Mouse (Mus musculus) liver, embryonic 14.5 days (tissue): ENCODE results near the gene Pds5b. TPM values are rescaled to one million over a fixed set of nuclear protein-coding genes. Genes with fewer than 3 reads are reported as not detected.
"Not testable (repeated sequence)": the region's sequence is repeated elsewhere in the genome, so short reads cannot be mapped to it uniquely, and the experiment has no call there.

Experiments used
- ATAC-seq: fragments of 200-750 bp; cut with Nextera tagmentation; 2 replicates; pipeline ENCODE4 v1.8.0; 2017; ENCODE audit warnings: moderate number of reproducible peaks, mild to moderate bottlenecking, moderate library complexity; ENCODE audit not compliant: insufficient read depth
- DNase-seq, 3 experiments: peaks; one replicate each; pipeline ENCODE4 v3.0.0-alpha.2; 2012 to 2013; ENCODE audit warnings: low read depth in 3 of 3, low spot score in 3 of 3
- H3K27ac ChIP-seq: fragments of 300-500 bp; sonication (generic); 2 replicates; pipeline ENCODE4 v1.5.1; 2014; ENCODE audit warnings: moderate library complexity, mild to moderate bottlenecking, control low read depth, inconsistent platforms
- H3K27me3 ChIP-seq: fragments of 300-500 bp; sonication (generic); 2 replicates; pipeline ENCODE4 v1.6.1; 2014; ENCODE audit warnings: mild to moderate bottlenecking, low read length, moderate library complexity; ENCODE audit not compliant: control insufficient read depth, insufficient read depth
- H3K36me3 ChIP-seq: fragments of 300-500 bp; sonication (generic); replicated peaks from 2 replicates; pipeline ENCODE4 v1.6.1; 2014; ENCODE audit warnings: low read depth; ENCODE audit not compliant: control insufficient read depth, insufficient read depth
- H3K4me1 ChIP-seq, 2 experiments: fragments of 200-500 bp in 1 of 2; fragments of 300-500 bp in 1 of 2; sonication (generic) in 1 of 2; replicated peaks; 2 replicates each; pipeline ENCODE4 v1.6.1; 2012 to 2014; ENCODE audit warnings: antibody characterized with exemption in 1 of 2, inconsistent platforms in 1 of 2, low read length in 1 of 2; ENCODE audit not compliant: control insufficient read depth in 2 of 2, insufficient read depth in 2 of 2
- H3K4me2 ChIP-seq: fragments of 300-500 bp; sonication (generic); 2 replicates; pipeline ENCODE4 v1.6.1; 2014; ENCODE audit warnings: low read depth, mild to moderate bottlenecking, control low read depth, moderate library complexity
- H3K4me3 ChIP-seq, 2 experiments: fragments of 200-500 bp in 1 of 2; fragments of 300-500 bp in 1 of 2; sonication (generic) in 1 of 2; 2 replicates each; pipeline ENCODE4 v1.5.1; 2012 to 2014; ENCODE audit warnings: low read depth in 2 of 2, low read length in 2 of 2, mild to moderate bottlenecking in 2 of 2, control low read depth in 1 of 2, inconsistent platforms in 1 of 2, moderate library complexity in 1 of 2; ENCODE audit not compliant: insufficient read depth in 1 of 2
- H3K9ac ChIP-seq: fragments of 300-500 bp; sonication (generic); replicated peaks from 2 replicates; pipeline ENCODE4 v1.6.1; 2014; ENCODE audit warnings: mild to moderate bottlenecking, control low read depth, moderate library complexity
- H3K9me3 ChIP-seq: fragments of 300-500 bp; sonication (generic); 2 replicates; pipeline ENCODE4 v1.6.1; 2016; ENCODE audit warnings: low read length, mixed read lengths; ENCODE audit not compliant: control insufficient read depth
- CTCF ChIP-seq: IDR thresholded peaks from 2 replicates; pipeline ENCODE4 v1.5.1; 2016; ENCODE audit warnings: antibody characterized with exemption, low read depth, control low read depth
- EP300 ChIP-seq: IDR thresholded peaks from 2 replicates; pipeline ENCODE4 v1.6.1; 2016; ENCODE audit warnings: antibody characterized with exemption, low read depth
- WGBS: fragments of 180-500 bp; shearing (Covaris S2); extraction: QIAGEN DNeasy Blood & Tissue Kit; methylation state at CpG from one replicate; pipeline ENCODE4 v1.1.7; 2014; ENCODE audit not compliant: insufficient replicate concordance; 5-methylcytosine and 5-hydroxymethylcytosine counted together
- polyA plus RNA-seq, 2 experiments: library from polyadenylated mRNA; depleted of rRNA in 1 of 2; stranded (reverse) in 1 of 2; unstranded in 1 of 2; fragments of >200 nt; fragmentation: Nextera tagmentation in 1 of 2; extraction: Ambion mirVana in 1 of 2; gene quantifications; 2 replicates each; pipeline versions ENCODE4 v1.2.1 to v1.2.3; 2012 to 2014

Pds5b gene
- polyA plus RNA-seq, 2 experiments, result 7.0 to 11.0 TPM

DNA sequence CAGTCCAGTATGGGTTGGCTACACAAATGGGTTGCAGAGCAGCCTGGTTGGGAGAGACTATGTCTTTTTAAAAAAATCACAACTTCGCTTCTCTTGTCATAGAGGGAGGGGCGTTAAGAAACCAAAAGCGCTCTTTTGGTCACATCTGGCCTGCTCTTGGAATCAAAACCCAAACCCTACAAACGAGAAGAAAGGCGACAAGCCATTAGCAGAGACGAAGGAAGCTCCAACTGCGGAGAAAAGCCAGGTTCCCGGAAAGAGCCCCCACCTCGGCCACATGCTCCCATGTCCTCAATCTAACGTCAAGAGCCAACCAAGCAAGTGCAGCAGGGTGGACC is 8.8 kb upstream of the Pds5b start:
- H3K36me3 ChIP-seq, result peaks cover 19% of the 10 kb centered on the region
- 0% methylated on average over 10 of the region's 10 CpGs for WGBS
- H3K9me3 ChIP-seq, result no peaks in the 10 kb centered on the region
- peak overlapping the region; percentile 74 for H3K27ac ChIP-seq
- DNase-seq (no peak), ATAC-seq (no peak)
- peak overlapping the region; percentile 94 for H3K4me2 ChIP-seq
- peak overlapping the region; percentile 90 to 95 for H3K4me3 ChIP-seq
- peak overlapping the region; percentile 78 for H3K9ac ChIP-seq
- no peaks in the 10 kb centered on the region for H3K27me3 ChIP-seq
- H3K4me1 ChIP-seq, result peaks cover 0 to 8% of the 10 kb centered on the region in 2 experiments; a peak in 3 of 4 replicates
- TF ChIP-seq EP300 (no peak), CTCF (no peak)

DNA sequence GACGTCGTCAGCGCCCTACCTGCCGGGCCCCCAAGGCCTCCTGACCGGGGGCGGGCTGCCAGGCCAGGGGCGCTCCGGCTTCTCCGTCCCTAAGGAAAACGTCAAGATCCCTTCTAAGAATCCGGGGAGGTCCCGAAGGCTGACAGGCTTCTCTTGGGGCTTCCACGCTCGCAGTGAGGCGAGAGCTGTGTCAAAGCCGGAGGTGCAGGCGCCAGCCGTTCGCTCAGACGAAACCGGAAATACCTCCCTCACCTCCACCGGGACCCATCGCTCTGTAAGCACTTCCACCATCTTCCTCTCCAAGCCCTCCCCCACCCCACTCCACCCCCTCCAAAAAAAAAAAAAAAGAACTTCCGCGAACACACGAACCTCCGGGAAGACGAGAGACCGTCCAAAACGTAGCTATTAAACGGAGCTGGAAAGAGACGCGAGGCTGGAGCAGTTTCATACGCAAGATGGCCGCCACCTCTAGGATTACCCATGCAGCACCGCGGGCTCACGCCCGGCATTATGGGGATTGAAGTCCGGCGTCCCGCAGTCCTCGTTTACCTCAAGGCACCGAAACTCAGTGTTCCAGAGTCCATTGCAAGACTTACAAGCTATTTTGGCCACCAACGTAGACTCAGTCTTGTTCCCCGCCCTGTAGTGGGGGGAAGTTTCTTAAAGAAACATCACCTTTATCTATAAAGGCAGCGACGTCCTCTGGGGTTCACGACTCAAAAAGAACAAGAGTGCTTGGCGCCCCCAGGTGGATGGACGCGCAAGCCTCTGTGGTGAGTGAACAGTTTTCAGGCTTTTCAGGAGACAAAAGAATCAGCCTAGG is 8.2 kb upstream of the Pds5b start:
- WGBS, result under 1% methylated on average over 52 of the region's 52 CpGs
- peak overlapping the region; percentile 90 to 95 for H3K4me3 ChIP-seq
- peaks cover 0 to 7% of the 10 kb centered on the region in 2 experiments; a peak in 3 of 4 replicates for H3K4me1 ChIP-seq
- no peaks in the 10 kb centered on the region for H3K27me3 ChIP-seq
- H3K27ac ChIP-seq, result peak overlapping the region; percentile 74
- TF ChIP-seq EP300, result no peak
- TF ChIP-seq CTCF, result peak; percentile 94
- peak overlapping the region; percentile 78 for H3K9ac ChIP-seq
- H3K4me2 ChIP-seq, result peak overlapping the region; percentile 94
- DNase-seq (peak; percentile 95 to 97 (median 97)), ATAC-seq (peak; percentile 97)
- no peaks in the 10 kb centered on the region for H3K9me3 ChIP-seq
- peaks cover 19% of the 10 kb centered on the region for H3K36me3 ChIP-seq

DNA sequence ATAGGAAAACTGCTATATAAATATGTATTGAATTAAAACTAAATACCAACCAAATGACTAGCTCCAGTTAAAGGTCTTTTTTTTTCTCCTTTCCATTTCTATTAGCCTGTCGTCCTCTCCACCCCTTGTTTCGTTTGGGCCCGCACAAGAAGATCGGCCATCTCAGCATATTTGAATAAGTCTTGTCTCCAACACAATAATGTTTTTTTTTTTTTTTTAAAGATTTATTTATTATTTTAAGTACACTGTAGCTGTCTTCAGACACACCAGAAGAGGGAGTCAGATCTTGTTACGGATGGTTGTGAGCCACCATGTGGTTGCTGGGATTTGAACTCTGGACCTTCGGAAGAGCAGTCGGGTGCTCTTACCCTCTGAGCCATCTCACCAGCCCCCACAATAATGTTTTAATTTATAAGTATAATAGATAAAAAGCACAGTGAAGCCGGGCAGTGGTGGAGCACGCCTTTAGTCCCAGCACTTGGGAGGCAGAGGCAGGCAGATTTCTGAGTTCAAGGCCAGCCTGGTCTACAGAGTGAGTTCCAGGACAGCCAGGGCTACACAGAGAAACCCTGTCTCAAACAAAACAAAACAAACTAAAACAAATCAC is 7.3 kb upstream of the Pds5b start, which contains the start of gene N4bp2l2:
TSS of gene N4bp2l2 (minus strand) at position 51 of the 607 bp plus-strand sequence.
- peak within 1 kb of the TSS; percentile 78 for H3K9ac ChIP-seq
- H3K9me3 ChIP-seq, ATAC-seq, H3K4me1 ChIP-seq, H3K27me3 ChIP-seq, DNase-seq: not testable (repeated sequence)
- peak within 1 kb of the TSS; percentile 74 for H3K27ac ChIP-seq
- 85% methylated on average over 8 of the region's 9 CpGs for WGBS
- peaks cover 13% of the 10 kb centered on the region for H3K36me3 ChIP-seq
- peak within 1 kb of the TSS; percentile 90 to 95 for H3K4me3 ChIP-seq
- H3K4me2 ChIP-seq, result peak within 1 kb of the TSS; percentile 94

DNA sequence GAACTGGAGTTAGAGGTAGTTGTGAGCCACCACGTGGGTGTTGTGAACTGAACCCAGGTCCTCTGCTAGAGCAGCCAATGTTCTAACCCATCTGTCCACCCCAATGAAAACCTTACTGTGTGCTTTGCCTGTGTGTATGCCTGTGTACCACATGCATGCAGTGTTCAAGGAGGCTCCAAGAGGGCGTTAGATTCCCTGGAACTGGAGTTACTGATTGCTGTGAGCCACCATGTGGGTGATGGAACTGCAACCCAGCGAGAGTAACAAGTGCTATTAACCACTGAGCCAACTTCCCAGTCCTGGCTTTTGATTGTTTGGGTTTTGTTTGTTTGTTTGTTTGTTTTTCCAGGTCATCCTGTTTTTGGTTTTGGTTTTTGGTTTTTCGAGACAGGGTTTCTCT is 4.8 kb upstream of the Pds5b start:
- 46% methylated on average over 4 of the region's 4 CpGs for WGBS
- ATAC-seq (no peak), DNase-seq (no peak)
- H3K4me3 ChIP-seq, result no peak overlapping the region
- H3K9me3 ChIP-seq, result no peaks in the 10 kb centered on the region
- H3K27me3 ChIP-seq, result no peaks in the 10 kb centered on the region
- no peak for TF ChIP-seq EP300
- no peak for TF ChIP-seq CTCF
- no peak overlapping the region for H3K9ac ChIP-seq
- no peak overlapping the region for H3K4me2 ChIP-seq
- H3K27ac ChIP-seq, result no peak overlapping the region
- peaks cover 0 to 2% of the 10 kb centered on the region in 2 experiments; a peak in 2 of 4 replicates for H3K4me1 ChIP-seq
- H3K36me3 ChIP-seq, result no peaks in the 10 kb centered on the region

DNA sequence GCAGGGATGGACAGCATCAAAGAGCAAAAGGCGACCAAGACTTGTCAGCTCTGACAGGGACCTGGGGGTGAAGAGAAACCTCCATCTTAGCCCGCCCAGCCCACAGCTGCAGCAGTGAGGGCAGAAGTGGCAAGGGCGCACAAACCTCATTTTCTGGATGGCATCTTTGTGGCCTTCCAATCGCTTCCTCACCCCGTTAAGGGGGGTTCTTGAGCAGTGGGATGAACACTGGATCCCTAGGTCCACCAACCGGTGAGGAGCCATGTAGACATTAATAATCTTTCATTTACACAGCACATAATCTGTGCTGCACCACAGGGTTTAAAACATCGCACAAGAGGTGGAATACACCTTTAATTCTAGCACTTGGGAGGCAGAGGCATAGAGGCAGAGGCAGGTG is 1.2 kb upstream of the Pds5b start:
- WGBS, result 82% methylated on average over 7 of the region's 7 CpGs
- no peak for DNase-seq
- TF ChIP-seq CTCF, result no peak
- TF ChIP-seq EP300, result no peak
- Histone ChIP-seq H3K27me3 (no peaks in the 10 kb centered on the region), H3K9me3 (no peaks in the 10 kb centered on the region), H3K9ac (no peak overlapping the region), H3K4me3 (no peak overlapping the region), H3K36me3 (no peaks in the 10 kb centered on the region), H3K27ac (no peak overlapping the region), H3K4me1 (peaks cover 7 to 8% of the 10 kb centered on the region in 2 experiments), H3K4me2 (no peak overlapping the region)
- ATAC-seq, result no peak
